Mouse (Mus musculus) midbrain, embryonic 14.5 days (tissue): ENCODE measurements around the gene 0610009B22Rik. TPM values are rescaled to one million over a fixed set of nuclear protein-coding genes. Genes with fewer than 3 reads are reported as not detected.
"Not testable (repeated sequence)": the region's sequence is repeated elsewhere in the genome, so short reads cannot be mapped to it uniquely, and the experiment has no call there.

Experiments
- ATAC-seq: fragments of 200-750 bp; cut with Nextera tagmentation; 2 replicates; pipeline ENCODE4 v1.8.0; 2017; ENCODE audit warnings: moderate number of reproducible peaks, moderate library complexity; ENCODE audit not compliant: low FRiP score, low TSS enrichment
- DNase-seq: peaks from one replicate; pipeline ENCODE4 v3.0.0-alpha.2; 2015
- H3K27ac ChIP-seq: fragments of 300-500 bp; sonication (generic); replicated peaks from 2 replicates; pipeline ENCODE4 v1.5.1; 2014; ENCODE audit warnings: mild to moderate bottlenecking, low read depth, low read length, moderate library complexity
- H3K27me3 ChIP-seq: fragments of 300-500 bp; sonication (generic); 2 replicates; pipeline ENCODE4 v1.6.1; 2014; ENCODE audit warnings: low read length, control low read depth, mixed read lengths; ENCODE audit not compliant: control insufficient read depth, insufficient read depth
- H3K36me3 ChIP-seq: fragments of 300-500 bp; sonication (generic); 2 replicates; pipeline ENCODE4 v1.6.1; 2014; ENCODE audit warnings: low read length, control low read depth; ENCODE audit not compliant: control insufficient read depth, insufficient read depth
- H3K4me1 ChIP-seq: fragments of 300-500 bp; sonication (generic); 2 replicates; pipeline ENCODE4 v1.6.1; 2014; ENCODE audit warnings: mild to moderate bottlenecking, antibody characterized with exemption, low read length, control low read depth; ENCODE audit not compliant: control insufficient read depth, insufficient read depth
- H3K4me2 ChIP-seq: fragments of 300-500 bp; sonication (generic); 2 replicates; pipeline ENCODE4 v1.6.1; 2014; ENCODE audit warnings: mild to moderate bottlenecking, low read length, moderate library complexity
- H3K4me3 ChIP-seq: fragments of 300-500 bp; sonication (generic); replicated peaks from 2 replicates; pipeline ENCODE4 v1.5.1; 2014; ENCODE audit warnings: low read depth, low read length
- H3K9ac ChIP-seq: fragments of 300-500 bp; sonication (generic); replicated peaks from 2 replicates; pipeline ENCODE4 v1.6.1; 2014; ENCODE audit warnings: mild to moderate bottlenecking, low read length, moderate library complexity
- H3K9me3 ChIP-seq: fragments of 300-500 bp; sonication (generic); 2 replicates; pipeline ENCODE4 v1.6.1; 2016; ENCODE audit warnings: low read length, control low read depth, mixed read lengths; ENCODE audit not compliant: control insufficient read depth
- WGBS: fragments of 180-500 bp; shearing (Covaris S2); extraction: QIAGEN DNeasy Blood & Tissue Kit; methylation state at CpG from one replicate; pipeline ENCODE4 v1.1.7; 2014; 5-methylcytosine and 5-hydroxymethylcytosine counted together
- polyA plus RNA-seq: library from polyadenylated mRNA; unstranded; fragments of >200 nt; fragmentation: Nextera tagmentation; extraction: Ambion mirVana; gene quantifications from 2 replicates; pipeline ENCODE4 v1.2.1, GENCODE M21; 2014

0610009B22Rik gene
- polyA plus RNA-seq, 1 experiment from 2014 or later: 116 TPM

- Histone ChIP-seq H3K4me2 (no peak overlapping the region), H3K4me1 (no peaks in the 10 kb centered on the region), H3K9ac (no peak overlapping the region), H3K9me3 (no peaks in the 10 kb centered on the region), H3K27me3 (no peaks in the 10 kb centered on the region), H3K27ac (no peak overlapping the region), H3K36me3 (no peaks in the 10 kb centered on the region), H3K4me3 (no peak overlapping the region)
- WGBS: 92% methylated on average over 2 of the region's 2 CpGs
- ATAC-seq (no peak), DNase-seq (no peak)
These were observed 17.3 kb downstream of the 0610009B22Rik start for GRCm38 (mm10) chr11:51671376-51671775.

- ATAC-seq: no peak
- WGBS: 94% methylated on average over 6 of the region's 7 CpGs
- no peak for DNase-seq
These were observed 17.8 kb downstream of the 0610009B22Rik start for GRCm38 (mm10) chr11:51670846-51671245.

GRCm38 (mm10) chr11:51664747-51665146 lies 23.9 kb downstream of the 0610009B22Rik start:
- 97% methylated on average over 7 of the region's 7 CpGs for WGBS

More at GRCm38 (mm10) chr11:51670846-51671245, 17.8 kb downstream of the 0610009B22Rik start:
- Histone ChIP-seq H3K9ac (no peak overlapping the region), H3K9me3 (no peaks in the 10 kb centered on the region), H3K4me2 (no peak overlapping the region), H3K27ac (no peak overlapping the region), H3K27me3 (no peaks in the 10 kb centered on the region), H3K4me3 (no peak overlapping the region), H3K36me3 (no peaks in the 10 kb centered on the region), H3K4me1 (no peaks in the 10 kb centered on the region)

GRCm38 (mm10) chr11:51662632-51663031 lies 26.0 kb downstream of the 0610009B22Rik start:
- H3K4me3 ChIP-seq: no peak overlapping the region
- no peaks in the 10 kb centered on the region for H3K27me3 ChIP-seq
- no peak overlapping the region for H3K9ac ChIP-seq
- H3K4me1 ChIP-seq: no peaks in the 10 kb centered on the region
- H3K4me2 ChIP-seq: no peak overlapping the region
- H3K9me3 ChIP-seq: no peaks in the 10 kb centered on the region
- no peak for ATAC-seq
- DNase-seq: no peak
- WGBS: 79% methylated on average over 7 of the region's 7 CpGs
- H3K36me3 ChIP-seq: no peaks in the 10 kb centered on the region
- H3K27ac ChIP-seq: no peak overlapping the region

More at GRCm38 (mm10) chr11:51664747-51665146, 23.9 kb downstream of the 0610009B22Rik start:
- not testable (repeated sequence) for H3K9me3 ChIP-seq, H3K4me2 ChIP-seq, H3K4me1 ChIP-seq, H3K27ac ChIP-seq, H3K36me3 ChIP-seq, H3K4me3 ChIP-seq, DNase-seq, H3K9ac ChIP-seq, H3K27me3 ChIP-seq, ATAC-seq

GRCm38 (mm10) chr11:51661867-51662365 lies 26.8 kb downstream of the 0610009B22Rik start:
- Histone ChIP-seq H3K4me1 (no peaks in the 10 kb centered on the region), H3K9ac (no peak overlapping the region), H3K9me3 (no peaks in the 10 kb centered on the region), H3K36me3 (no peaks in the 10 kb centered on the region), H3K27ac (no peak overlapping the region), H3K4me3 (no peak overlapping the region), H3K4me2 (no peak overlapping the region), H3K27me3 (no peaks in the 10 kb centered on the region)
- ATAC-seq (no peak), DNase-seq (no peak)
- 71% methylated on average over 16 of the region's 16 CpGs for WGBS

GRCm38 (mm10) chr11:51658705-51659104 lies 30.0 kb downstream of the 0610009B22Rik start:
- H3K36me3 ChIP-seq: no peaks in the 10 kb centered on the region
- H3K27ac ChIP-seq: no peak overlapping the region
- no peaks in the 10 kb centered on the region for H3K27me3 ChIP-seq
- ATAC-seq: no peak
- peak; percentile 15 for DNase-seq
- H3K4me1 ChIP-seq: no peaks in the 10 kb centered on the region
- no peak overlapping the region for H3K4me3 ChIP-seq
- H3K4me2 ChIP-seq: no peak overlapping the region
- H3K9ac ChIP-seq: no peak overlapping the region
- H3K9me3 ChIP-seq: no peaks in the 10 kb centered on the region
- WGBS: 79% methylated on average over 6 of the region's 6 CpGs

GRCm38 (mm10) chr11:51658291-51658690 lies 30.4 kb downstream of the 0610009B22Rik start:
- no peak for ATAC-seq
- DNase-seq: no peak
- 75% methylated on average over 7 of the region's 7 CpGs for WGBS

GRCm38 (mm10) chr11:51656798-51657521 lies 31.7 kb downstream of the 0610009B22Rik start:
- ATAC-seq (no peak), DNase-seq (no peak)
- no peak overlapping the region for H3K27ac ChIP-seq
- H3K36me3 ChIP-seq: no peaks in the 10 kb centered on the region
- no peaks in the 10 kb centered on the region for H3K9me3 ChIP-seq
- H3K4me2 ChIP-seq: no peak overlapping the region
- 87% methylated on average over 10 of the region's 10 CpGs for WGBS
- no peak overlapping the region for H3K4me3 ChIP-seq
- H3K9ac ChIP-seq: no peak overlapping the region
- H3K27me3 ChIP-seq: no peaks in the 10 kb centered on the region
- no peaks in the 10 kb centered on the region for H3K4me1 ChIP-seq

More at GRCm38 (mm10) chr11:51658291-51658690, 30.4 kb downstream of the 0610009B22Rik start:
- no peaks in the 10 kb centered on the region for H3K4me1 ChIP-seq
- H3K4me2 ChIP-seq: no peak overlapping the region
- H3K27me3 ChIP-seq: no peaks in the 10 kb centered on the region
- H3K9me3 ChIP-seq: no peaks in the 10 kb centered on the region
- no peaks in the 10 kb centered on the region for H3K36me3 ChIP-seq
- no peak overlapping the region for H3K9ac ChIP-seq
- no peak overlapping the region for H3K4me3 ChIP-seq
- H3K27ac ChIP-seq: no peak overlapping the region

- Histone ChIP-seq H3K27me3 (peaks cover 8% of the 10 kb centered on the region; the same call in 1 of the 2 replicates), H3K4me1 (0 out of 2 replicates have a peak, but pooled peaks cover 4% of the 10 kb centered on the region), H3K4me2 (no peak overlapping the region), H3K9me3 (no peaks in the 10 kb centered on the region), H3K36me3 (no peaks in the 10 kb centered on the region), H3K4me3 (no peak overlapping the region), H3K27ac (no peak overlapping the region), H3K9ac (no peak overlapping the region)
- DNase-seq (no peak), ATAC-seq (no peak)
- 93% methylated on average over 3 of the region's 3 CpGs for WGBS
These were observed 33.8 kb downstream of the 0610009B22Rik start for GRCm38 (mm10) chr11:51654891-51655290.
